Mouse (Mus musculus): ENCODE data around the gene Gm17087. TPM values are rescaled to one million over a fixed set of nuclear protein-coding genes. Genes with fewer than 3 reads are reported as not detected.

The Gm17087 gene
- polyA plus RNA-seq, 1 experiment from 2014 or later = not detected

Other genes with a start within 250 kb of the Gm17087 start
- 0.04 and 0.12 TPM in 2 replicates for gene Prr18, start 229.5 kb downstream of the Gm17087 start, polyA plus RNA-seq (2016; fragmentation: Nextera tagmentation; extraction: Ambion mirVana)
- 0.08 and 0.15 TPM in 2 replicates for gene T2, start 211.0 kb downstream of the Gm17087 start, polyA plus RNA-seq (2016; fragmentation: Nextera tagmentation; extraction: Ambion mirVana)
- gene T, start 132.5 kb downstream of the Gm17087 start, polyA plus RNA-seq (2016; fragmentation: Nextera tagmentation; extraction: Ambion mirVana) = not detected in 2 replicates
- gene Pde10a, start 41.6 kb downstream of the Gm17087 start, polyA plus RNA-seq (2016; fragmentation: Nextera tagmentation; extraction: Ambion mirVana) = 1.1 and 1.7 TPM in 2 replicates